Mouse (Mus musculus) cerebral cortex, adult 2 months (tissue): Measurements from ENCODE around the gene Pik3cg.

Experiments used
- WGBS: fragments of 180-500 bp; shearing (Covaris S2); methylation state at CpG from one replicate; pipeline ENCODE4 v1.1.7; 2018; 5-methylcytosine and 5-hydroxymethylcytosine counted together

Gene Pik3cg

GRCm38 (mm10) chr12:32207948-32208891 lies at the start of gene Pik3cg:
Gene Pik3cg (minus strand): TSS chr12:32208659.
- WGBS = 33% methylated on average over 22 of the region's 22 CpGs

DNA sequence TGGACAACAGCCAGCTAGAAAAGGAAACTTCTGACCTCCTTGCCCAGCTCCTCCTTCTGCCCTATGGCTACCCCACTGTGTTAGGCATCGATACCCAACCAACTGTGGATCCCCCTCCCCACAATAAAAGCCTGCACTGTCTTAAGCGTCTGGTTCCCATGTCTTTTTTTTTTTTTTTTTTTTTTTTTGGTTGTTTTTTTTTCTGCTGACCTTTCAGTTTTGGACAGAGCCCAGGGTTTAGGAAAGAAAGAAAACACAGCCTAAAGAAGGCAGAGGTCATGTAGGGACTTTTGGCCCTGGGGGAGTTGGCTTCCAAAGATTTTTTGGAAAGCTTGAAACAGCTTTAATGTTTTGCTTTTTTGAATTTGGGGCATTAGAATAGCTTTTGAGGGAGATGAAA lies 40.0 kb upstream of the Pik3cg start:
- 78% methylated on average over 2 of the region's 2 CpGs for WGBS

GRCm38 (mm10) chr12:32245566-32246233 lies 37.2 kb upstream of the Pik3cg start:
- 68% methylated on average over 5 of the region's 5 CpGs for WGBS

DNA sequence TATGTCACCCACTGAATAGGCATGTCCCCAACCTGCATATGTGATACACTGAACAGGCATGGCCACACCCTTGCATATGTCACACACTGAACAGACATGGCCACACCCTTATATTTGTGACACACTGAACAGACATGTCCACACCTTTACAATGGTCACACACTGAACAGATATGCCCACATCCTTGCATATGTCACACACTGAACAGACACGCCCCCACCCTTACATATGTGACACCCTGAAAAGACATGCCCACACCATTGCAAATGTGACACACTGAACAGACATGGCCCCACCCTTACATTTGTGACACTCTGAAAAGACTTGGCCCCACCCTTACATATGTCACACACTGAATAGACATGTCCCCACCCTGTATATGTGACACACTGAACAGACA lies 35.1 kb upstream of the Pik3cg start:
- WGBS = 77% methylated on average over 1 of the region's 1 CpGs

- WGBS = 83% methylated on average over 3 of the region's 3 CpGs
Measured at GRCm38 (mm10) chr12:32239134-32239533, 30.7 kb upstream of the Pik3cg start.

DNA sequence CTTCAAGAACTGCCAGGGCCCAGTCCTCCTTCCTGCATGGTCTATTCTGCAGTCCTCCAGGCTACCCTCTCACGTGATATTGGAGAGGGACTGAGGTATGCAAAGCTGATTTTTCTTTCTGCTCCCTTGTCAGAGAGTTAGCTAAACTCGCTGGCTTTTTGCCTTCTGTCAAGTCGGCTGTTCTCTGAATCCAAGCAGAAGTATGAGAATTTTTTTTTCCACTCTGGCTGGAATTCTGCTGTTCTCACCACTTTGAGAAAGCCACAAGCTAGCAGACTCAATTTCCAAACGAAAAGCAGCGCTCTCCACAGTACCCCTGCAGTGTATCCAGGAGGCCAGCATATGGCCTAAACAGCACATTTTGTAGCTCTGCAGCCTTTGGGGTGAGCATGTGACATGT lies 30.0 kb upstream of the Pik3cg start:
- 35% methylated on average over 5 of the region's 5 CpGs for WGBS

DNA sequence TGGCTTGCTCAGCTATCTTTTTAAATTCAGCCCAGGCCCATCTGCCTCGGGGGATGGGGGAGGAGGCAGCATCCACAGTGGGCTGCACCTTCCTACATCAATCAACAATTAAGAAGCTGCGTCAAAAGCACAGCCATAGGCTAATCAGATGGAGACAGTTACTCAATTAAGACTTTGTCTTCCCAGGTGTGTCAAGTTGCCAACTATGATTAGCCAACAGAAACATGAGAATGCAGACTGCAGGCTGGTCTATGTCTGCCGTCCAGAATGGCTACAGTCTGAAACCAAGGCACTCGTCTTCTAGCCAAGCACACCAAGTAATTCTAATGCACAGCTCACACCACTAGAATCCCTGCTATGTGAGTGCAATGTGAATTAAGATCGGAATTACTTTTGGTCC lies 29.4 kb upstream of the Pik3cg start:
- WGBS = 44% methylated on average over 5 of the region's 5 CpGs

- WGBS = 78% methylated on average over 1 of the region's 1 CpGs
Measured at GRCm38 (mm10) chr12:32237139-32237538, 28.7 kb upstream of the Pik3cg start.

DNA sequence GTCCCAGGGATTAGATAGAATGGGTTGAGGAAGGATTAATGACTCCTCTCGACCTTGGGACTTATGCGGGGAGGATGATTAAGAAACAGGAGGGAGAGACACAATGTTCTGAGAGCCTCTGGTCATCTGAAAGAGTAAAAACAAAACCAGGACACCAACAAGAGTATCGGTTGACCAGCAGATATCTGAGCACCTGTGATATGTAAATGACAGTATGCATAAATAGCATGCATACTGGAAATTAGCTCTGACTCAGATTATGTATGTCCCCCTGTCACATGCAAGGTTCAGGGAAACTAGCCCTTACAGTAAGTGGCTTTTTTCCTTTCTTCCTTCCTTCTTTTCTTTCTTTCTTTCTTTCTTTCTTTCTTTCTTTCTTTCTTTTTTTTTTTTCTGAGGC lies 28.0 kb upstream of the Pik3cg start:
- 92% methylated on average over 3 of the region's 3 CpGs for WGBS

GRCm38 (mm10) chr12:32233871-32234270 lies 25.4 kb upstream of the Pik3cg start:
- WGBS = 61% methylated on average over 4 of the region's 4 CpGs

GRCm38 (mm10) chr12:32231398-32231797 lies 22.9 kb upstream of the Pik3cg start:
- WGBS = 87% methylated on average over 1 of the region's 1 CpGs

DNA sequence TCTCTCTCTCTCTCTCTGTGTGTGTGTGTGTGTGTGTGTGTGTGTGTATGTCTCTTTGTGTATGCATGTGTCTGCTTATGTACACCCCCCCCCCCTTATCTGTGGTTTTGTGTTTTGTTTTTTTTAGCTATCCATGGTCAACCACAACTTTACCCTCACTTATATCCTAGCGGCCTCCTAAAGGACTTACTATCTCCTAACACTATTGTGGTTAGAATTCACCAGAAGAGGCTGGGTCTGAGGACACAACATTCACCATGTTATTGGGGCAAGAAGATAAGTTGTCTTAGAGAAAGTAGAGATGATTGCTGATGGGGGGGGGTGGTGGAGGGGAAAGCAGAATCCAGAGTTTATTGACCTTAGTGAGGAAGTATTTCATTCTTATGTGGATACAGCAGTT lies 15.2 kb upstream of the Pik3cg start:
- 96% methylated on average over 1 of the region's 1 CpGs for WGBS

GRCm38 (mm10) chr12:32222758-32223385 lies 14.4 kb upstream of the Pik3cg start:
- WGBS = 85% methylated on average over 7 of the region's 7 CpGs

- 87% methylated on average over 1 of the region's 1 CpGs for WGBS
Measured at GRCm38 (mm10) chr12:32220387-32220786, 11.9 kb upstream of the Pik3cg start.

GRCm38 (mm10) chr12:32215143-32215542 lies 6.7 kb upstream of the Pik3cg start:
- 83% methylated on average over 6 of the region's 6 CpGs for WGBS

- WGBS = 85% methylated on average over 5 of the region's 5 CpGs
Measured at GRCm38 (mm10) chr12:32212702-32213101, 4.2 kb upstream of the Pik3cg start.

- WGBS = 90% methylated on average over 5 of the region's 5 CpGs
Measured at GRCm38 (mm10) chr12:32212156-32212555, 3.7 kb upstream of the Pik3cg start.

DNA sequence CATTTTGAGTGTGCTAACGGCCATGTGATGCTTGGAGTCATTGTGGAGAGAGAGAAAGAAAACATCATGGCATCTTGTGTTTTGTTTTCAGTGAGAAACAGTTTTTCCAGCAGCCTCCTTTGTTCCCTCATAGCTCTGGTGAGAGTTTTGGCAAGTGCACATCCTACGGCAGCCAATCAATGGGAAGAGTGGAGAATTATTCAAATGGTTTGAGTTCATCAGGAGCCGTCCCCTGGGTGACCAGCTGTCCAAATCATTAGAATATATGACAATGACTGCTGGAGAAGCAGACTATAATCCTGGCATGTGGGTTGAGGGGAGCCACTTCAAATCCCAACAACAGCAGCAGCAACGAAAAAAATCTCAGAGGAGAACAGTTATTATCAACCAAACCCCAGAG lies 2.8 kb upstream of the Pik3cg start:
- 65% methylated on average over 4 of the region's 4 CpGs for WGBS

DNA sequence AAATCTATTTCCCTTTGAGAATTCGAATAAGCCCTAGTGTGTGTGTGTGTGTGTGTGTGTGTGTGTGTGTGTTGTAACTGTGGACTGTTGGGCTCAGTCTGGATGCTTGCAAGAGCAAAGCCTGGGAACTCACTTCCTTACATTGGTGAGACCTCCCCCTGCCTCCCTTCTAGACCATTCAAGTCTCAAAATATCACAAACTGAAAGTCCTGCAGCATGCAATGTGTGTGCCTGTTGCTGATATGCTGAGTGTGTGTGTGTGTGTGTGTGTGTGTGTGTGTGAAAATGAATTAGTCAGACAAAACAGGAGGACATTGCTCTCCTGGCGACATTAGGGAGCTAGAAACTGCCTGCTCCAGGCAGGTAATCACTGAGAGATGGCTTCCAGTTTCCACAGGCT lies 492 bp upstream of the Pik3cg start:
- 52% methylated on average over 2 of the region's 2 CpGs for WGBS

DNA sequence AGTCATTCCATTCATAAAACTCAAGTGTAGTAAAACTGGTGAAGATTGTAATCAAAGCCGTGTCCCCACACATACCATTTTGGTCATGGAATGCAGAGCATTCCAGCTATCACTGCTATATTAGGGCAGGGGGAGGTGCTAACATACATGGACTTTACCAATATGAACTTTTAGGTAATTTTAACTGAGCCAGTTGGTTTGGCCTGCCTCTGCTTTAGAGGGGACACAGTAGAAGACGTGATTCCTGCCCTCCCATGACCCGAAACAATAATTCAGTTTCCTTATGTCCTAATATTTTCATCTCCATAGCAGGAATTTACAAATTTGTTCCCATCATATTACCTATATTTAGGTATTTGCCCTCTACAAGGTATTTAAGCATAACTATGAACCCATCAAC lies 1.3 kb downstream of the Pik3cg start:
- 90% methylated on average over 3 of the region's 3 CpGs for WGBS

GRCm38 (mm10) chr12:32203695-32204094 lies 4.8 kb downstream of the Pik3cg start:
- 66% methylated on average over 8 of the region's 8 CpGs for WGBS

DNA sequence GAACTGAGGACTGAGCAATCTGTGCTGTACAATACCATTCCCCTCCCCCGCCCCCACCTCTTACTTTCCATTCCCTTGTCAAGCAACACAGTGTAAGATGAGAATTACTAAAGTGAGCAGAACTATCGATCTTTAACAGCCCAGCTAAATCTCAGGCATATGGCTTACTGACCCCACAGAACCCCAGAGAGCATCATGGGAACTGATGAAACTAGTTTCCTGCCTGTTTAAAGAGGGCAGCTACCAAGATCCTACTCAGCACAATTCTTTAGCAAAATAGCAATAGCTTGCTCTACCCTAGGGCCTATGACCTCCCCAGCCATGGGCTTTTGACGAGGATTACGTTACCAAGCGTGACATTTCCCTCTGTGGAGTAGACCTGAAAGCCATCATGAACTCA lies 5.9 kb downstream of the Pik3cg start:
- 92% methylated on average over 5 of the region's 5 CpGs for WGBS

- WGBS = 74% methylated on average over 7 of the region's 7 CpGs
Measured at GRCm38 (mm10) chr12:32201932-32202331, 6.5 kb downstream of the Pik3cg start.
